Mouse (Mus musculus) embryonic facial prominence, embryonic 14.5 days (tissue): ENCODE measurements around the gene Slc37a2. TPM values are rescaled to one million over a fixed set of nuclear protein-coding genes. Genes with fewer than 3 reads are reported as not detected.
"Not testable (repeated sequence)": the region's sequence is repeated elsewhere in the genome, so short reads cannot be mapped to it uniquely, and the experiment has no call there.

Source experiments
- ATAC-seq: fragments of 200-750 bp; cut with Nextera tagmentation; 2 replicates; pipeline ENCODE4 v1.8.0; 2017; ENCODE audit warnings: low read depth, moderate number of reproducible peaks, moderate TSS enrichment
- DNase-seq: peaks from one replicate; pipeline ENCODE4 v3.0.0-alpha.2; 2015; ENCODE audit warnings: low spot score
- H3K27ac ChIP-seq: fragments of 300-500 bp; sonication (generic); replicated peaks from 2 replicates; pipeline ENCODE4 v1.5.1; 2014; ENCODE audit warnings: low read depth, mild to moderate bottlenecking, low read length, moderate library complexity
- H3K27me3 ChIP-seq: fragments of 300-500 bp; sonication (generic); replicated peaks from 2 replicates; pipeline ENCODE4 v1.6.1; 2014; ENCODE audit warnings: low read length; ENCODE audit not compliant: control insufficient read depth, insufficient read depth
- H3K36me3 ChIP-seq: fragments of 300-500 bp; sonication (generic); 2 replicates; pipeline ENCODE4 v1.6.1; 2014; ENCODE audit warnings: low read length, mixed read lengths; ENCODE audit not compliant: control insufficient read depth, insufficient read depth
- H3K4me1 ChIP-seq: fragments of 300-500 bp; sonication (generic); 2 replicates; pipeline ENCODE4 v1.6.1; 2014; ENCODE audit warnings: antibody characterized with exemption, low read length; ENCODE audit not compliant: control insufficient read depth, insufficient read depth
- H3K4me2 ChIP-seq: fragments of 300-500 bp; sonication (generic); 2 replicates; pipeline ENCODE4 v1.6.1; 2014; ENCODE audit warnings: low read depth, mild to moderate bottlenecking, low read length, moderate library complexity, mixed read lengths
- H3K4me3 ChIP-seq: fragments of 300-500 bp; sonication (generic); 2 replicates; pipeline ENCODE4 v1.5.1; 2014; ENCODE audit warnings: low read depth, mild to moderate bottlenecking, low read length
- H3K9ac ChIP-seq: fragments of 300-500 bp; sonication (generic); 2 replicates; pipeline ENCODE4 v1.6.1; 2014; ENCODE audit warnings: low read depth, mild to moderate bottlenecking, low read length, moderate library complexity, mixed read lengths
- H3K9me3 ChIP-seq: fragments of 300-500 bp; sonication (generic); 2 replicates; pipeline ENCODE4 v1.6.1; 2016; ENCODE audit warnings: low read length; ENCODE audit not compliant: control insufficient read depth
- whole genome bisulfite sequencing: fragments of 180-500 bp; shearing (Covaris S2); extraction: QIAGEN DNeasy Blood & Tissue Kit; methylation state at CpG from one replicate; pipeline ENCODE4 v1.1.7; 2014; 5-methylcytosine and 5-hydroxymethylcytosine counted together
- polyA plus RNA-seq: library from polyadenylated mRNA; unstranded; fragments of >200 nt; fragmentation: Nextera tagmentation; extraction: Ambion mirVana; gene quantifications from 2 replicates; pipeline ENCODE4 v1.2.1, GENCODE M21; 2014

Slc37a2 gene
- 4.2 and 6.6 TPM in 2 replicates for polyA plus RNA-seq

DNA sequence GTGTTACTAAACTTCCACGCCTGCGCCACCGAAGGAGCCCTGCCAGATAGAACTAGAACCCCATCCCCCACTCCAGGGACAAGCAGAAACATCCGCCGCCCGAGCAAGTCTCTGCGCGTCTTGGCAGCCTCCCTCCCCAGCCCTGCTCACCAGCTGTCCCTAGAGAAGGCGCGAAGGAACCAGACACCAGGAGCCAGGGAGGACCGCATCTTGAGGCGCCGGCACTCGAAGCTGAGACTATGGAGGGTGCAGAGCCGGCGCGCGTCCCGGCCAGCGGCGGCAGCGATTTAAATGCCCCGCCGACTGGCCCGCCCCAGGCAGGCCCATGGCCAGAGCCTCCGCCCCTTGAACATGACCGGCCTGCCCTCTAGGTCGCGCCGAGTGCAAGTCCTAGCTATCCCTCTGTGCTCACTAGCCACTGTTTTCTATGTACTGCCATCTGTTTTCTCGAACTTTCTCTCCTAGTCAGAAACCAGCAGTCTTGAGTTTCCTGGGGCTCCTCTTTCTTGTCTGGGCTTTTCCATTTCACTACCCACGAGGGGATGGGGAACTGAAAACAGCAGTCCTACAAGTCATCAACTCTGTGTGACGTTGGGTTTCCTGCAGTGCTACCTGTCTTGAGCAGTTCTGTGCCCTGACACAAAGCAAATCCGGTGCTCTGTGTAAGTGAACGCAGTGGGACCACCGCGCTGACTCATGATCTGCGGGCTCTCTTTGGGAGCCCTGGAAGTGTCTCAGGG is at the start of gene Slc37a2:
Slc37a2 (minus strand) TSS at position 590 of the 740 bp plus-strand sequence.
- 2% methylated on average over 21 of the region's 38 CpGs for WGBS
- ATAC-seq = peak; percentile 80

DNA sequence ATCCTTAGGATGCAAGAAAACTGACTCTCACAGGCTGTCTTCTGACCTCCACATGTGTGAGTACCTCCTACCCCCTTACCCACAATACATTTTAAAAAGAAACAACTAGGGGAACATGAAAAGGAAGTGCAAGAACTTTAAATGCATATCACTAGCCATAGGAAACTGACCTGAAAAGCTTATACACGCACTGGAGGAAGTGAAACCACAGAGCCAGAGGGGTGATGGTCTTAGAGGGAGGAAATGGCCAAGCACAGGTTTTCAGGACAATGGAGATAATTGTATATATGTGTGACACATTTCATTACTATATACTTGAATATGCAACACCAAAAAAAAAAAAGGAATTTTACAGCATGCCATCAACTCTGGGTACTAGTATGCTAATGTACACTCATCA is 46.2 kb upstream of the Slc37a2 start:
- H3K4me2 ChIP-seq = no peak overlapping the region
- no peaks in the 10 kb centered on the region for H3K9me3 ChIP-seq
- no peak for DNase-seq
- H3K27ac ChIP-seq = no peak overlapping the region
- no peak for ATAC-seq
- no peaks in the 10 kb centered on the region for H3K27me3 ChIP-seq
- no peaks in the 10 kb centered on the region for H3K4me1 ChIP-seq
- no peak overlapping the region for H3K9ac ChIP-seq
- H3K4me3 ChIP-seq = no peak overlapping the region
- H3K36me3 ChIP-seq = no peaks in the 10 kb centered on the region
- WGBS = 78% methylated on average over 1 of the region's 1 CpGs

More for the DNA sequence above, at the start of gene Slc37a2:
- Histone ChIP-seq H3K27me3 (no peaks in the 10 kb centered on the region), H3K4me1 (peaks cover 9% of the 10 kb centered on the region; the same call in 1 of the 2 replicates), H3K4me3 (peak within 1 kb of the TSS; percentile 47), H3K9ac (peak within 1 kb of the TSS; percentile 69), H3K4me2 (peak within 1 kb of the TSS; percentile 90), H3K36me3 (no peaks in the 10 kb centered on the region), H3K27ac (peak within 1 kb of the TSS; percentile 58), H3K9me3 (no peaks in the 10 kb centered on the region)
- DNase-seq = peak; percentile 86

DNA sequence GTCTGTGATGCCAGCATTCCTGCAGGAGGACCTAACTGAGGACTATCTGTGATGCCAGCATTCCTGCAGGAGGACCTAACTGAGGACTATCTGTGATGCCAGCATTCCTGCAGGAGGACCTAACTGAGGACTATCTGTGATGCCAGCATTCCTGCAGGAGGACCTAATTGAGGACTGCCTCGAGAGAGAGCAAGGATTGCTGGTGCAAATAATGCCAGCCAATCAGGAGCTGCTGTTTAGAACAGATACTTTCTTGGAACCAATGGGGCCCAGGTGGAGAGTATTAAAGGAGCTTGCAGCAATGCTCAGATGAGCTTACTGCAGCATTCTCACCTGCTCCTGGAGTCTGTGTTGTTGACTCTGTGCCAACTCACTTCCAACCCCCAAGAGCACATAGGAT is 45.0 kb upstream of the Slc37a2 start:
- ATAC-seq, H3K9me3 ChIP-seq, H3K27ac ChIP-seq, H3K4me3 ChIP-seq, H3K27me3 ChIP-seq, H3K9ac ChIP-seq, DNase-seq, H3K36me3 ChIP-seq, H3K4me2 ChIP-seq, H3K4me1 ChIP-seq: not testable (repeated sequence)
- 65% methylated on average over 1 of the region's 1 CpGs for WGBS

DNA sequence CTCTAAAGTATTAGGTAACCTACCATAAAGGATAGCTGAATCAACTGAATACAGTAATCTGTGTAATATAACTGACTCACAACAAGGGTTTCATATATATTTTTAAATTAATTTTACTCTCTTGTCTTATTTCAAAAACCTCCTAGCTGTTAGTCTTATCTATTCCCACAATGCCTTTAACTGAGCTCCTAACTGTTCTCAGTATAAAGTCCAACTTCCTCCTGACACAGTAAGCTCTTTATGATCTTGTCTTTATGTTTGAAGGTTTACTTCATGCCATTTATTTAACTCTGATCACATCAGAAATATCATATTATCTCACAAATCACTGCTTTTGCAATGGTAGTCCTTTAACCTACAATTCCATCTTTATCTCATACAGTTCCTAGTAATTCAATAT is 40.0 kb upstream of the Slc37a2 start:
- no peaks in the 10 kb centered on the region for H3K36me3 ChIP-seq
- H3K4me1 ChIP-seq = no peaks in the 10 kb centered on the region
- DNase-seq = no peak
- no peak overlapping the region for H3K27ac ChIP-seq
- no peaks in the 10 kb centered on the region for H3K27me3 ChIP-seq
- H3K4me2 ChIP-seq = no peak overlapping the region
- H3K4me3 ChIP-seq = no peak overlapping the region
- ATAC-seq = no peak
- no peak overlapping the region for H3K9ac ChIP-seq
- H3K9me3 ChIP-seq = no peaks in the 10 kb centered on the region

DNA sequence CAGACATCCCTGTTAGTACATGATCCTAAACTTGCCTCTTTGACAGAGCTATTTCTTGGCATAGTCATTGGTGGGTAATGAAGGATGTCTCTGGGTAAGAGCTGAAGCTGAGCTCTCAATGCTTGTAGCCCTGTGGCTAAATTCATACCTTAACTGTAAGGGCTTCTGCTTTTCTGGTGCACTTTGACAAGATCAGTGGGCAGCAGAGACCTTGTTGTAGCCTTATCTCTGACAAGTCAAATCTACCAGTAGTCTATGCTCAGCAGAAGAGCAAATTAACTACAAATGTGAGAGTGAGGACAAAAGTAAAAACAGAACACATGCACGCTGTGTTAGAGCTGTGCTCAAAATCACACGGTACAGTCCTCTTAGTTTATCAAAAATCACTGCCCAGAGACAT is 11.1 kb upstream of the Slc37a2 start:
- Histone ChIP-seq H3K4me3 (no peak overlapping the region), H3K27ac (no peak overlapping the region), H3K36me3 (no peaks in the 10 kb centered on the region), H3K9ac (no peak overlapping the region), H3K9me3 (no peaks in the 10 kb centered on the region), H3K27me3 (no peaks in the 10 kb centered on the region), H3K4me2 (no peak overlapping the region), H3K4me1 (no peaks in the 10 kb centered on the region)
- 78% methylated on average over 2 of the region's 2 CpGs for WGBS
- no peak for DNase-seq
- no peak for ATAC-seq

DNA sequence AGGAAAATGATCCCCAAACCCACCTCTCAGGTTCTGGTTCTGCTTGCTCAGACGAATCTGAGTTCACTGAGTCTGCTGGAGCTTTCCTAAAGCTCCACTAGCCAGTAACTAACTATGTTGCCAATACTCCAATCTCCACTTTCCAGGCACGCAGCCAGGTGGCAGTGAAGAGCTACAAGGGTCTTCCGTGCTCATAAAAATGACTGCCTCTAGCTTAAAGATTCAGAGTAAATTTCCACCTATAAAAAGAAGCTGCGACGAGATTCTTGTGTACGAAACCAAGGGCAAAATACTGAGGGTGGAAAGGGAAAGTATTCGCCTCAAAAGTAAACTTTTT is 319 bp upstream of the Slc37a2 start:
- H3K4me3 ChIP-seq = peak overlapping the region; percentile 47
- peak overlapping the region; percentile 58 for H3K27ac ChIP-seq
- no peaks in the 10 kb centered on the region for H3K9me3 ChIP-seq
- DNase-seq (peak; percentile 90), ATAC-seq (peak; percentile 75)
- peaks cover 9% of the 10 kb centered on the region; the same call in 1 of the 2 replicates for H3K4me1 ChIP-seq
- H3K9ac ChIP-seq = peak overlapping the region; percentile 69
- H3K27me3 ChIP-seq = no peaks in the 10 kb centered on the region
- H3K4me2 ChIP-seq = peak overlapping the region; percentile 90
- H3K36me3 ChIP-seq = no peaks in the 10 kb centered on the region
- WGBS = 30% methylated on average over 7 of the region's 7 CpGs

DNA sequence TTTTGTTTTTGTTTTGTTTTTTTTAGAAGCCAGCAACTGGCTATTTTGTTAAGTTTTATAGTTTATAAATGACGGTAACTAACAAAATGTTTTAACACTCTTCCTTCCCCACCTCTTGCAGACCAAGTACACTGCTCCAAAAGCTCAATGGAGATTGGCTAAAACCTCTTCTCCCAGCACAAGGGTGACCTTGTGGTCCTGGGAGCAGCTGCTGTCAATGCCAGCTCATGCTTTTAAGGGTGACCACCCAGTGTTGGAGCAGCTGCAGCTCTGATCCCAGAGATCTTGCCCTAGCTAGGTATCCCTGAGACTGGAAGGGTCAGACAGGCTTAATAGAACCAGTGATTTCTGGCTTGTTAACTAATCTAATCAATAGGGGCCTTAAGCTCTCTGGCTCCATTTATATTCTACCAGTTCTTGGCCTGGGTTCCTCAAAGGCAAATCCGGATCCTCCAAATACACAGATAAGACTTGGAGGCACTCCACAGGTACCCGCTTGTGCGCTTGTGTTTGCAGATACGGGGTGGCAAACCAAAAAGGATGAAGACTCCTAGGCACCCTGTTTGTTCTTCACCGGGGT is 917 bp downstream of the Slc37a2 start:
- Histone ChIP-seq H3K27me3 (no peaks in the 10 kb centered on the region), H3K4me2 (peak overlapping the region; percentile 90), H3K9me3 (no peaks in the 10 kb centered on the region), H3K9ac (peak overlapping the region; percentile 69), H3K27ac (no peak overlapping the region), H3K36me3 (no peaks in the 10 kb centered on the region), H3K4me1 (peaks cover 9% of the 10 kb centered on the region; the same call in 1 of the 2 replicates), H3K4me3 (peak overlapping the region; percentile 47)
- DNase-seq (no peak), ATAC-seq (peak; percentile 5; the same call in 1 of the 2 replicates)
- WGBS = 21% methylated on average over 6 of the region's 6 CpGs

DNA sequence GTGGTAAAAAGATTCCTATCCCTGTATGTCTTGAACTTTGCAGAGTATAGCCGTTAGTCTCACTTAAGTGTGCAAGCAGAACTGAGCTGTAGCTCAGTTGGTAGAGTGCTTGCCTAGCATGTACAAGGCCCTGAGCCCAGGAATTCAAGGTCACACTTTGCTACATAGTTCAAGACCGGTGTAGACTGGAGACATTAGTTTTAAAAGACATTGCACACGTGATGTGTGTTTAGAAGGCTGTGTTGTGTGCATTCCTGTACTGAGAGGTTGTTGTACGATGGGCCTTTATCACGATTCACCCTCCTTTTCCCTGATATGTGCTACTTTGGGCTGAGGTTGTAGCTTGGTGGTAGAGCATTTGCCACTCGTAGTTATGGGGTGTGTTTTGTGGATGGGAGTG is 4.9 kb downstream of the Slc37a2 start:
- WGBS = 86% methylated on average over 6 of the region's 6 CpGs
- Histone ChIP-seq H3K9me3 (no peaks in the 10 kb centered on the region), H3K27ac (no peak overlapping the region), H3K4me1 (peaks cover 7% of the 10 kb centered on the region; the same call in 1 of the 2 replicates), H3K4me2 (no peak overlapping the region), H3K9ac (no peak overlapping the region), H3K27me3 (no peaks in the 10 kb centered on the region), H3K36me3 (no peaks in the 10 kb centered on the region), H3K4me3 (no peak overlapping the region)
- DNase-seq (no peak), ATAC-seq (no peak)

DNA sequence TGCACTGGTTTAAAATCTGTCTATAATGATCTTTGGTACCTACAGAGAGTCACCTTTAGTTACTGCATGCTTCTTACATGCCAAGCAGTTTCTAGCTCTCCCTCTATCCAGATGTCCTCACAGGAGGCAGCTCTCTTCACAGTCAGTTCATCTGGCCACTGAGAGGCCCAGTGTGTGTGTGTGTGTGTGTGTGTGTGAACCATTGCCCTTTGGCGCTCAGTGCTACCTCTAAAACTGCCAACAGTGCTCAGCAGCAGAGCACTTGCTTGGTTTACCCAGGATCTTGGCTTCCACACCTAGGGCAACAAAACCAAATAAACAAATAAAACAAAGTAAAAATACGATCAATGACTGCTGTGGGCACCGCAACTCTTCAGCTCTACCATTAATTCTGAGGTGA is 5.6 kb downstream of the Slc37a2 start:
- 90% methylated on average over 3 of the region's 3 CpGs for WGBS
- no peak overlapping the region for H3K9ac ChIP-seq
- no peak overlapping the region for H3K4me2 ChIP-seq
- no peak for DNase-seq
- no peaks in the 10 kb centered on the region for H3K9me3 ChIP-seq
- ATAC-seq = no peak
- H3K4me3 ChIP-seq = no peak overlapping the region
- no peaks in the 10 kb centered on the region for H3K27me3 ChIP-seq
- H3K36me3 ChIP-seq = no peaks in the 10 kb centered on the region
- H3K27ac ChIP-seq = no peak overlapping the region
- H3K4me1 ChIP-seq = peaks cover 4% of the 10 kb centered on the region; the same call in 1 of the 2 replicates
